Mouse (Mus musculus) C2C12 (cell line): ENCODE measurements at regions not wholly inside any gene's neighbourhood (a gene's known extent, or its start where the extent isn't known, plus 50 kb on each side); places are given as distances from the start of the nearest gene placed in this dataset.

Experiments used
- CEBPB ChIP-seq: IDR thresholded peaks from one replicate; pipeline ENCODE4 v1.6.1; 2011; ENCODE audit warnings: low read depth, mild to moderate bottlenecking, control low read depth, moderate library complexity
- CTCF ChIP-seq: IDR thresholded peaks from one replicate; pipeline ENCODE4 v1.5.1; 2011; ENCODE audit not compliant: control insufficient read depth, insufficient read depth, insufficient read length
- FOSL1 ChIP-seq: IDR thresholded peaks from one replicate; pipeline ENCODE4 v1.8.0; 2011; ENCODE audit warnings: mild to moderate bottlenecking, low read length; ENCODE audit not compliant: poor library complexity, insufficient read depth, severe bottlenecking
- MAX ChIP-seq: IDR thresholded peaks from one replicate; pipeline ENCODE4 v1.6.1; 2011; ENCODE audit warnings: mild to moderate bottlenecking, control low read depth
- MYOD1 ChIP-seq: IDR thresholded peaks from one replicate; pipeline ENCODE4 v1.6.1; 2011; ENCODE audit warnings: low read depth; ENCODE audit not compliant: control insufficient read depth, insufficient read length
- MYOG ChIP-seq: IDR thresholded peaks from one replicate; pipeline ENCODE4 v1.6.1; 2011; ENCODE audit not compliant: control insufficient read depth, insufficient read length; ENCODE audit errors: extremely low read depth
- USF1 ChIP-seq: IDR thresholded peaks from one replicate; pipeline ENCODE4 v1.6.1; 2011; ENCODE audit warnings: low read depth, mild to moderate bottlenecking, control low read depth, moderate library complexity

- TF ChIP-seq CTCF (no peak), CEBPB (no peak), MYOG (no peak), FOSL1 (no peak), USF1 (no peak), MAX (no peak), MYOD1 (no peak)
Observed at GRCm38 (mm10) chr9:31648551-31648950, 184.3 kb upstream of the Tmem45b start.
